Mouse (Mus musculus): ENCODE data around the gene Vmac.

- TF ChIP-seq CTCF (IDR thresholded peaks at IDR 0.05; ENCODE audit: control insufficient read depth, insufficient read depth, insufficient replicate concordance, low read depth, low read length) = no peak
- TF ChIP-seq POLR2A (IDR thresholded peaks at IDR 0.05; ENCODE audit: control insufficient read depth, low read depth, low read length) = no peak
Observed at GRCm38 (mm10) chr17:56682880-56683279, 34.9 kb downstream of the Vmac start.

Measured in testis, adult 2 months (tissue).